Mouse (Mus musculus): ENCODE data around the gene Atp2a3. TPM values are rescaled to one million over a fixed set of nuclear protein-coding genes. Genes with fewer than 3 reads are reported as not detected.

Gene Atp2a3
- total RNA-seq, 2 experiments from 2014 or later, result 5.8 to 7.6 TPM

DNA sequence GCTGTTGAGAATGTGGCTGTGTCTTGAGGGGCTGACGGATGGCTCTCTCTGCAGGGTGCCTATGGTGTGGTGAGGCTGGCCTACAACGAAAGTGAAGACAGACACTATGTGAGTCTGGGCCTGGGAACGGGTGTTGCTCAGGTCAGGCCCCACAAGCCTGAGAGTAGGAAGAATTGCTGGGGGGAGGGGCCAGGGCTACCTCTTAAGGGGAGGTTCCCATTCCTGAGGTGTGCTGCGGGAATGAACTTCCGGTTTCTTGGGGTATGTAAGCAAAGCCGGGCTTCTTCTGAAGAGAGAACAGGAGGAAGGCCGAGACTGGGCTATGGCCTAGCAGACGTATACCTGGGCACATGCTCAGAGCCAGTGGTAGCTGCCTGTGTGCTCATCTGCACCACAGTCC, 66.0 kb downstream of the Atp2a3 start:
- DNase-seq (ENCODE audit: low spot score in 2 of 2), result no peak

DNA sequence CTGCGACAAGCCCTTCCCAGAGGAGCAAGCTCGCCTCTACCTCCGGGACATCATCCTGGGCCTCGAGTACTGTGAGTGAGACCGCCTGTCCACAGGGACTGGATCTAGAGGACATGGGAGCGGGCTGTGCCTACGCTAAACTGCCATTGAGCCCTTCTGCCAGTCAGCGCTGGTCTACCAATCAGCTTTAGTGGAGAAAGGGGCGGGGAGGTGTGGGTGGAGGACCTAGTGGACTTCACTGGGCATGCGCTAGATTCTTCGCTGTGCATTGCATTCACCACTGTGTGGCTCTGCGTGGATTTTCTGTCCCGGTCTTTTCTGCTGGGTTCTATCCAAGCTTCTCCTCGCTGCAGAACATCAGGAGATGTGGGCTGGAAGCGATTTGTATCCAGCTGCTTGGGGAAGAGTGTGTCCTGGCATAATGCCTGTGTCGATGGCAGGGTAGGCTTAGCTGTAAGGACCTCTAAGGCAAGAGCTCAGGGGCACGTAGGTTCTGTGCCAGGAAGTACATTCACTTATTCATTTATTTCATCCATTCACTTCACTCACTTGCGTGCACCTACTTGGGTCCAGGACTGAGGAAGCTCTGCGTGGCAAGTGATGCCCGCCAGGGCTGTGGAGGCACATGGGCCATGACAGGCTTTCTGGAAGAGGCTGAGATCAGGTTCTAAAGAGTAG, 70.0 kb downstream of the Atp2a3 start:
- DNase-seq (ENCODE audit: low spot score in 2 of 2), result peak; percentile 77 to 86

DNA sequence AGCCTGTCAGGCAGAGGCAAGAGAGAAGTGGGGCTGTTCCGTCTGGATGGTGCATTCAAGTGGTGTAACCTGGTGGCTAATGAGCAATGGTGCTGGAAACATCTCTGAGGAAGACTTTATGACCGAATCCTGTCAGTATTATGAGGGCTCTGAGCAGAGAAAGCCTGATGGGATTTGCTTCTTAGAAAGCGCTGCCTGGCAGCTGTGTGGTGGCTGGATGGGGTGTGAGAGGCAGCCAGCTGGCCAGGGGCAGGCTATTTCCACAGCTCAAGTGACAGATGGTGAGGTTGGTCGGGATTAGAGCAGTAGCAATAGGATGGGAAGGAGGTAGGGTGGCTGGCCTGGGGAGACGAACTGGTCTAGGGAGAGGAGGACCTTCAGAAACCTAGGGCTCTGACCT, 70.6 kb downstream of the Atp2a3 start:
- no peak for DNase-seq (ENCODE audit: low spot score in 2 of 2)

DNA sequence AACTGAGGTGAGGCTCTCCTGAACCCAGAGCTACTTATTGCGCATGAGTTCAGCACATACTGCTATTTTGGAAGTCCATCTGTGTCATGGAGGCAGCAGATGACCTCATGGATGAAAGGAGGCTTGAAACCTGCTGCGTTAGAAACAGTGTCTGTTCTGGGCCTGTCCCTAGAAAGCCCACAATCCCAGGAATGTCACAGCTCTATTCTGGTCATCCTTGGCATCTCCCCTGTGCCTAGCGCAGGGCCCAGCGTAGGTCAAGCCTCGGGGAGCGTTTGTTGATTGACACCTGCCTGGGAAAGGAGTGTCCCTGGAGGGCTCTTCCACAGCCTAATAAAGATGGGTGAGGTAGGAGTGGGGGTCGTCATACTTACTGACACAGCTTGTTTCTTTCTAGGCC, 75.1 kb downstream of the Atp2a3 start:
- no peak for DNase-seq (ENCODE audit: low spot score in 2 of 2)

DNA sequence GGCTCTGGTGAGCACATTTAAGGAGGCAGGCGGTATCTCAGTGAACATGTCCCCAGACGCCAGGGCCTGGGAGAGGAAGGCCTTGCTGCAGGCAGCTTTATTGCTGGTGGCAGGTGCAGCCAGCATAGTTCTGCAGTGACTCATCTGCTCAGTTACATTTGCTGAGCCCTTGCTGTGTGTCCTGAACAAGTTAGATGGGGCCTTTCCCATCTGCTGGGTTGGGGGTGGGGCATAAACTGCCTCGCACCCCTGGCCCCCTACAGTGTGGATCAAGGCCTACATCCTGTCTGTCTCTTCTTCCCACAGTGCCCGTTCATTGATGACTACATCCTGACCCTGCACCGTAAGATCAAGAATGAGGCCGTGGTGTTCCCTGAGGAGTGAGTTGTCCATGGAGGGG, 75.9 kb downstream of the Atp2a3 start:
- DNase-seq (ENCODE audit: low spot score in 2 of 2), result no peak

DNA sequence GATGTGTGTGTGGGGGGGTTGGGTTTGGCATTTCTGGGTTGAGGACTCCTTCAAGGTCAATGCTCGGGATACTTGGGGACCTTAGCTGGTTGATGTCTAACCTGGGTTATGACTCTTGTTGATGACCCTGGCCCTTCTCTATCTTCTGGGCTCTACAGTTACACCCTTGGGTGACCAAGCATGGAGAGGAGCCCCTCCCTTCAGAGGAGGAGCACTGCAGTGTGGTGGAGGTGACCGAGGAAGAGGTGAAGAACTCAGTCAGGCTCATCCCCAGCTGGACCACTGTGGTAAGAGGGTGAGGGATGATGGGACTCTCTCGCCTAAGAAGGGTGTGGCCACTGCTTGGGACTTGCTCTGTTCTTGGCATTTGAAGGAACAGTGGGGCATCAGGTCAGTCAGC, 76.7 kb downstream of the Atp2a3 start:
- no peak for DNase-seq (ENCODE audit: low spot score in 2 of 2)

DNA sequence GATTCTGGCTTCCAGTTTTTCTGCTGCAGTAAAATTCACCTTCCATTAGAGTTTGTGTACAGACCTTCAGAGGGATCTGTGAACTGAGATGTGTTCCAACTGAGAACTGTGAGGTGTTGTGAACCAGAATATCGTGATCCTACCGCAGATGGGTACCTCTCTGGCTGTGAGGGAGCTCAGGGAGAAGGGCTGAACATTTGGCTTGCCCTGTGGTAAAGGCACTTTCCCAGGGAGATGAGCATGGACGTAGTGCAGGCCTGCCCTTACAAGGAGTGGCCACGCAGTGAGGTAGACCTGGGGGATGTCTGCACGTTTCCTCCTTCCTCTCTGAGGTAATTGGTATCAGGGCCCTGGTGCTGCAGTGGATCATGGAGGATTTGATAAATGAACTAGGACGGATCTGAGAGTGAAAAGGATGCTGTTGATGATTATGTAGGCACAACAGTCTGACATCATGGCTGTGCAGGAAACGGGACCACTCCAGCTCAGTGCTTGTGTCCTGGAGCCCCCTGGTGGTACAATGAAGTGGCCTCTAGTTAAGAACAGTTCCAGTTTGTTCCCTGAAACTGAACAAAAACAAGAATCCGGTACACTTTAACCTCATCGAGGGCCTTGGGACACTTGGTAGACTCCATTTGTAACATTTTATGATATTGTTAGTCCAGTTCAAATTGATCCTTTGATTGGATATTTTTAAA, 78.3 kb downstream of the Atp2a3 start:
- DNase-seq (ENCODE audit: low spot score in 2 of 2), result peak; percentile 73 to 77

Small RNA genes lying within 50 kb of the gene (microRNA-seq; reads per million reads assigned to microRNA genes)
- 0 reads per million in 2 experiments for gene Gm44467

Other genes starting within 250 kb of the Atp2a3 start
- gene Cyb5d2, start 165.0 kb upstream of the Atp2a3 start, total RNA-seq (2021), result 10 to 100 TPM; 11.1 to 12.3 TPM
- 10 to 100 TPM; 47.4 to 52.0 TPM for gene Zzef1, start 164.9 kb upstream of the Atp2a3 start, total RNA-seq (2021)
- under 1 TPM; 0.78 to 0.96 TPM for gene P2rx1, start 37.9 kb downstream of the Atp2a3 start, total RNA-seq (2021)
- 10 to 100 TPM; 51.5 to 55.1 TPM for gene Camkk1, start 57.8 kb downstream of the Atp2a3 start, total RNA-seq (2021)
- 1 to 10 TPM; 9.5 to 10.0 TPM for gene Ncbp3, start 86.6 kb downstream of the Atp2a3 start, total RNA-seq (2021)
- under 1 TPM; 0.11 to 0.32 TPM for gene Itgae, start 129.4 kb downstream of the Atp2a3 start, total RNA-seq (2021)
- 1 to 10 TPM; 1.2 to 1.7 TPM for gene Haspin, start 177.1 kb downstream of the Atp2a3 start, total RNA-seq (2021)
- gene P2rx5, start 199.3 kb downstream of the Atp2a3 start, total RNA-seq (2021), result 1 to 10 TPM; 1.5 to 1.7 TPM
- gene Emc6, start 215.9 kb downstream of the Atp2a3 start, total RNA-seq (2021), result 10 to 100 TPM; 69.1 to 79.6 TPM
- gene Tax1bp3, start 215.9 kb downstream of the Atp2a3 start, total RNA-seq (2021), result 10 to 100 TPM; 21.5 to 23.9 TPM
- 10 to 100 TPM; 18.3 to 18.6 TPM for gene Ctns, start 237.9 kb downstream of the Atp2a3 start, total RNA-seq (2021)
- gene Shpk, start 238.3 kb downstream of the Atp2a3 start, total RNA-seq (2021), result 1 to 10 TPM; 2.7 to 2.8 TPM

All from layer of hippocampus, postnatal 10 days (tissue).